Mouse (Mus musculus): ENCODE data around the gene Gm12166. TPM values are rescaled to one million over a fixed set of nuclear protein-coding genes. Genes with fewer than 3 reads are reported as not detected.
"Not testable (repeated sequence)": the region's sequence is repeated elsewhere in the genome, so short reads cannot be mapped to it uniquely, and the experiment has no call there.

Gm12166 gene
- total RNA-seq, 2 experiments from 2014 or later, result 1.9 to 2.0 TPM

- no peak for DNase-seq
Observed at GRCm38 (mm10) chr11:46054911-46055895, 3.1 kb upstream of the Gm12166 start.

DNA sequence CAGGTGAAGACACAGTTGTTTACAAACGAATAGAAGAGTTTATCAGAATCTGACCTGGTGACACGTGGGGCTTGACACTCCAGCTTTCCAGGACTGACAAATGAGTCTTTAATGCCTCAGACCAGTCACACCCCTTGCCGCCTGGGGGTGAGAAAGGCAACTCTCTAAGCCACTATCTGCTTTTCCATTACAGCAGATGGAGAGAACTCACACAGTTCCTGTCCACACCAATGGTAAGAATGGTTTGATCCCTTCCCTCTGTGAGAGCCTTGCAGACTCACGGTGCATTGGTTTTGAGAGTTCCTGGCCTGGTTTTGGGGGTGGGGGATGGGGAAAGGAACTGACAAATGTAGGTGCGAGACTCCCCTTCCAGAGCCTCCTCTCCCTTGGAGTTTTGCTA lies 2.2 kb upstream of the Gm12166 start:
- no peak for DNase-seq

DNA sequence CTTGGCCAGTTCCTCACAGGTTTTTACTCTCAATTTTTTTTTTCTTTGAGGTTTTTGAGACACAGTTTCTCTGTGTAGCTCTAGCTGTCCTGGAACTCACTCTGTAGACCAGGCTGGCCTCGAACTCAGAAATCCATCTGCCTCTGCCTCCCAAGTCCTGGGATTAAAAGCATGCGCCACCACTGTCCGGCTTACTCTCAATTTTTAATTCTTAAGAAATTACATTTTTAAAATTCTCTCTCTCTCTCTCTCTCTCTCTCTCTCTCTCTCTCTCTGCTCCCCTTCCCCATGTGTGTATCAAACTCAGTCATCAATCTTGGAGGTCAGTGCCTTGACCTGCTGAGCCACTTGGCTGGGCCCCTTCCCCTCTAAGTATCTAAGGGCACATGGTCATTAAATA lies 1.3 kb upstream of the Gm12166 start:
- DNase-seq, result not testable (repeated sequence)

GRCm38 (mm10) chr11:46047264-46047663 lies 4.9 kb downstream of the Gm12166 start:
- no peak for DNase-seq

- no peak for DNase-seq
Observed at GRCm38 (mm10) chr11:46044781-46045180, 7.3 kb downstream of the Gm12166 start.

DNA sequence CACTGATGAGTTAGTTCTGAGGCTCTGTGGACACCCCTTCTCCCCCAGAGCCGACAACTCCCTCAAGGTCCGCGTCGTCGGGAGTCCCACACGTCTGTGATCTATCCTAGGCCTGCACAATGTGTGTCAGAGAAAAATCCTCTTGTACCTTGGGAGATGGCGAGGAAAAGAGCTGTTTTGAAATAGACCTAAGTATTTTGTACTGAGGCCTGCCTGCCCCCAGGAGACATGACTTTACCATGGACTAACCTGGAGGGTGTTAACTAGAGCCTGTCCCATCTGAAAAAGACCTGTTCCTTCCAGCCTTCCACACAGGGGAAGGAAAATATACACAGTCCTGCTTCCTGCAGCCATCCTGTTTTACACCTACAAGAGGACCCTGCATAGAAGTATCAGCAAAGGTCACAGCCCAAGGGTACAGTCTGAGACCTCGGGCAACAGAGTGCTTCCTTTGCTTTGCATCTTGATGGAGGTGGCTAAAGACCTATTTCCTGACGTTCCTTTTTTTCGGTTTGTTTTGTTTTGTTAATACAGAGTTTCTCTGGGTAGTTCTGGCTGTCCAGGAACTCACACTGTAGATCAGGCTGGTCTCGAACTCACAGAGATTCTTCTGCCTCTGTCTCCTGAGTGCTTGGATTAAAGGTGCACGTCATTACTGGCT lies 10.4 kb downstream of the Gm12166 start:
- DNase-seq, result no peak

DNA sequence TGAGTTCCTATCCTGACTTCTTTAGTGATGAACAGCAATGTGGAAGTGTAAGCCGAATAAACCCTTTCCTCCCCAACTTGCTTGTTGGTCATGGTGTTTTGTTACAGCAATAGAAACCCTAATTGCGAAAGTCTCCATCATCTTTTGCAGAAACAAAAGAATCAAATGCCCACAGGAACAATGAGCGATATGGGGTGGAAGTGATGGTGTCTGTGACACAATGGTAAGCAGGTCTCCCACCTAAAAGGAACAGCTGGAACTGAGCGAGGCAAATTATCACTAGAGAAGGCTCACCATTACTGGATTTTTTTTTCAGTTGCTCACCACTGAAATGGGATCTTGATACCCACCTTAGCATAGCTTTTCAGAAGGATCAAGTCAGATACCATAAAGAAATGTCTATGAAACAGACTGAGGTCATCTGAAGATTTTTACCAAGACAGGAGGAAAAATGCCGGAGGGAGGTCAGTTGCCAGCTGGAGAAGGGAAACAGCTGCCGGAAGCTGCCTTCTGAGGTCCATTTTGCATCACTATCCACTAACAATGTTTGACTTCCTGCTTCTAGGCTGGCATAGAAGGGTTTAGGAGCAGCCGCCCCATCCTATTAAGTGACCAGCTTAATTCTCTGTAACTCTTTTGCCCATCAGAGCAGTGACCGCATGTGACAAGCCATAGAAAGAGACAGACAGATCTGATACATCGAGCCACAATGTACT lies 11.1 kb downstream of the Gm12166 start:
- DNase-seq, result no peak

GRCm38 (mm10) chr11:46039335-46039734 lies 12.8 kb downstream of the Gm12166 start:
- peak in 1 of 2 experiments; percentile 8 for DNase-seq

DNA sequence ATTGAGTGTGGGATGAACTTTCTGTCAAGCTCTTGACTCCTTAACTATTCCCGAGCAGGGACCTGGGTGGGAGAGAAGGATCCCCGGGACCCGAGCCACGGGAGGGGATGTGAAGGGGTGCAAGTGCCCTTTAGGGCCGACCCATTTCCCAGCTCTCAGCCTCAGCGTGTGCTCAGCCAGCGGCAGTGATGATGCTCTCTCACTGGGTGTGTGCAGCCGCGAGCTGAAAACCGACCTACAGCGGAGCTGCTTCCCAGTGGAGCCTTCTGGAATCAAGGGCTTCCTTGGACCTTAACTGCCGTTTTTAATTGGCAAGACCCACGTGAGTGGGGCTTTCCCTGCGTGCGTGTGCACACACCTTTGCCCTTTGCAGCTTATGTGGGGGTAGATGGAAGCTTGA lies 13.2 kb downstream of the Gm12166 start:
- no peak for DNase-seq

DNA sequence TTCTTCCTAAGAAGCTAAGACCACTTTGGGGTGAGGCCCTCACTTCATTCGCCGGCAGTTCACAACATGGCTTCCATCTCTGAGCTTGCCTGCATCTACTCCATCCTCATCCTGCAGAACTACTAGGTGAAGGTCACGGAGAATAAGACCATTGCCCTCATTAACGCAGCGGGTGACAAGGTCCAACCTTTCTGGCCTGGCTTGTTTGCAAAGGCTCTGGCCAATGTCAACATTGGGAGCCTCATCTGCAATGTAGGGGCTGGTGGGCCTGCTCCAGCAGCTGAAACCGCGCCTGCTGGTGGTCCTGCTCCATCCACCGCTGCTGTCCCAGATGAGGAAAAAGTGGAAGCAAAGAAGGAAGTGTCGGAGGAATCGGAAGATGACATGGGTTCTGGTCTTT lies 15.7 kb downstream of the Gm12166 start:
- DNase-seq, result no peak

DNA sequence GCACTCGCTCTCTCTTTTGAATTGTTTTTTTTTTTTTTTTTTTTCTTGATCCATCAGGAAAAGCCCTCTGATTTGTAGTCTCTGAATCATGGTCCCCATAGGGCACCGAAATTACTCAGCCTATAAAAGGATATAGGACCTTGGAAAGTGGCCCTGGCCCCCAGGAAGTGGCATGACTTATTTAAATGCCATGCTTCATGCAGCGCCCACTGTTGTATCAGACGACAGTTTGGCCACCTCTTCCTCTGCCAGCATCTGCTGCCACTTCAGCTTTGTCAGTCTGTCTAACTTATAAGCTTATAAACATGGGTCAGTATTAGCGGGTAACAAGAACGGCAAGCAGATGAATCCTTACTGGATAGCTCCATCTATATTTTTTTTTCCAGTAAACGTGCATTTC lies 19.2 kb downstream of the Gm12166 start:
- no peak for DNase-seq

DNA sequence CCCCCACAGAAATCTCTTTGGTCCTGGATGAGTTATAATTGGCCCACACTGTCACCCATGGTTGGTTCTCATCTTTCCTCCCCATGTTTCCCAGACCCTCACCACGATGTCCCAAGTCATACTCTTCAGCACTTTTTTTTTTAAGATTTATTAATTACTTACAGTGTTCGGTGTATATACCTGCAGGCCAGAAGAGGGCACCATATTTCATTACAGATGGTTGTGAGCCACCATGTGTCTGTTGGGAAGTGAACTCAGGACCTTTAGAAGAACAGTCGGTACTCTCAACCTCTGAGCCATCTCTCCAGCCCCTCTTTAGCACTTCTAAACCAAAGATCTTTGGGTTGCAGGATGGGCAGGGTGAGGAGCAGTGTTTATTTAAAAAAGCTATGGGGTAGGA lies 20.7 kb downstream of the Gm12166 start:
- DNase-seq, result no peak

DNA sequence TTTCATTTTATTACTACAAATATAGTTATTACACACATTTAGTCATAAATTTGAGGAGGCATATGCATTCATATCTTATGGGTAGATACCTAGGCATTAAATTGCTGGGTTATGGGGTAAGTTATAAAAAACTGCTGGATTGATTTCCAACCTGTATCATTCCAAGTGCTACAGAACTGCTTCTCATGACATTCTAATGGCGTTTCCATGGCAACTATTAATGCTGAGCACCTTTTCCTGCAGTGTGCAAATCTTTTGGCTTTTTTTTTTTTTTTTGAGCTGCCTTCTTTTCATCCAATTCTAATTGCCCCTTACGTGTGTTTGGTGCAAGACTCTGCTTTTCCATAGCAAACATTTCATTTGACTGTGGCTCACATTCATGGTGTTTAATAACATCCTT lies 22.1 kb downstream of the Gm12166 start:
- DNase-seq, result no peak

DNA sequence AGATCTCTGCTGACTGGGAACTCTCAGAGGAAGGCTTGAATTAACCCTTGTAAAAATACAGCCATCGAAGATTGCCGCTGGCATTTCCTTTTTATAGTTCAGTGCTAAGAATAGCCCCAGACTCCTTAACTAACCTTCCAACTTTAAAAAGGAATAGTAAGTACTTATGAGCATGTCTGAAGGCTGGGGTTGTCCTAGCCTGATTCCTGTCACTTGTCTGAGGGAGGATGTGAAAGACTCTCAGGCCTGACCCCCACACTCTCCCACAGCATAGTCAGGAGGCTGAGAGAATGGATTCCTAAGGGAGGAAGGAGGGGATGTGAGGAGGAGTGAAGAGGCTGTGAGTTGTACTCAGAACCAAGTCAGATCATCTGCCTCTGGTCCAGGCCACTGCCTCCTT lies 22.6 kb downstream of the Gm12166 start:
- no peak for DNase-seq

DNA sequence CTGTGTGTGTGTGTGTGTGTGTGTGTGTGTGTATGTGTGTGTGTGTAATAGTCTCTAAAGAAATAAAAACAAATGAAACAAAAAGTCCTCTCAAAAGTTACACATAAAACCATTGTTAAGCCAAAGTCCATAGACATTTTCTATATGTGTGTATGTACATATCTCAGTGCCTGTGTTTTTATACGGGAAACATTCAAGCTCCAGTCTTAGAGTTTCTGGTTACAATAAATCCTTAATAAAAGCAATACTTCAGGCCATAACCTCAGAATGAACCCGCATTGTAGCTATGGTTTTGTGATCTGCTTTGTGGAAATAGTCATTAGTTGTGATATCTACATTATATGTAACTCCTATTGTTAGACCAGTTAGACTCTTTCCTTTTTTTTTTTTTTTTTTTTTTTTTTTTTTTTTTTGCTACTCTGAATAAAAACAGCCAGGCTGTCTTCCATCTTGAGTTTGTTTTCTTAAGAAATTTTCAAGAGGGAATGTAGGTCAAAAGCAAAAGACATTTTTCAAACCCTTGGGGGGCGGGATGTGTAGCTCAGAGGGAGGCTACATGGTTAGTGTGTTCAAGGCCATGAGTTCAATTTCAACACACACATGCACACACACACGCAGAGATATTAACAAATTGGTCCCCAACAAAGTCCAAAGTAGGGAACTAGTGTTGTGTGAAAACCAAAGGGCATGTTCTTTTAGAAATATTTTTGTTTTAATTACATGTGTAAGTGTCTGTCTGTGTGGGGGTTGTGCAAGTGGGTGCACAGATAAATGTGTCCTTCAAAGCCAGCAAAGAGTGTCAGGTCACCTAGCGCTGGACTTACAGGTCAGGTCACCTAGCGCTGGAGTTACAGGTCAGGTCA lies 23.9 kb downstream of the Gm12166 start:
- no peak for DNase-seq

DNA sequence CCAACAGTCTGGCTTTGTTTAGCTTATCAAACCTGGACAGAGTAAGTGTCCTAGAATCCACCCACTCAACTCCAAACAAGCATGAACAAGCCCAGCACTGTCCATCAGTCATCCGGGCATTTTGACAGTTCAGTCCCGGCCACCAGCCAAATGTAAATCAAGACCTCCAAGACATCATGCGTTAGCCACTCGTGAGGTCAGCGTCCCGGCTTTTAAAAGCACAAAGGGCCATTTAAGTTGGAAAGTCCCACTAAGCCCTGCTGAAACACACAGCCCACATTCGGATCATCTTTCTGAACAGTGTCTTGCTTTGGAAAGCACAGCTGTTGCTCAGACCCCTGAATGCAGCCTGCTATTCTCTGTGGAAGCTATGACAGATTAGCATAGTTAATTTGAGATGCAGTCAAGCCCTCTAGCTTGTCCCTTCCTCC lies 26.1 kb downstream of the Gm12166 start:
- no peak for DNase-seq

DNA sequence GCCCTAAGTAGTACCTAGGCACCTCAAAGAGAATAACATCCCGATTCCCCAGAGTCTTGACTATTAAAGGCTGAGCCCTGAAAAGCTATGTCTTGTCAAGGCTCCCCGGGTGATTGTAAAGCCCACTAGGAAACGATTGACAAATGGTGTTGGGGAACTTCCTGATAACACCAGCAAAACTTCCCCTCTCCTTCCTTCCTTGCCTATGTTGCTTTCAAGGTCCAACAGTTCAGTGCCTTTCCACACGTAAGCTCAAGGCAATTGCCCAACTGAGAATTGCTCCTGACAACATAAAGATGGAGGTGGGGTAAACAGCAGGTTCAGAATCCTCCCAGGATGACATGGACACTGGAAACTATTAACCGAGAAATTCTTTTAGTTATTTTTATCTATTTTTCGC lies 29.1 kb downstream of the Gm12166 start:
- no peak for DNase-seq

DNA sequence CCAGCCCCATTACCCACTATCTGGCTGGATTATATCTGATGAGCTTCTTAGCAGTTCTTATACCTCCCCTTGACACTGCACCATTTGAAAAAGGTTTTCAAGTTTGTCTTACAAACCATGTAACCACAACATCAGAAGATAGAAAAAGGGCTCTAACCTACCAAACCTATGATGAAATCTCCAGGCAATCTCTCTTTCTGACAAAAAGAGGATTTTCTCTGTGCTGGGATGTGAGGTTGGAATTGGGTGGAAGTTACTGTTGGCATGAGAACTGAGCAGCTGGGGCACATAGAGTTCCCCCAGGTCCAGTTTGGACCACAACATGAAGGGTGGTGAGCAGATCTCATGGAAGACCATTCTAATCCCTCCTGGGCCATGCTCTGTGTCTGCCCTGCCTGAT lies 30.3 kb downstream of the Gm12166 start:
- DNase-seq, result no peak

- no peak for DNase-seq
Observed at GRCm38 (mm10) chr11:46020246-46020645, 31.9 kb downstream of the Gm12166 start.

- peak; percentile 52 to 63 for DNase-seq
Observed at GRCm38 (mm10) chr11:46016061-46016460, 36.1 kb downstream of the Gm12166 start.
